Mouse (Mus musculus): Measurements from ENCODE around the gene Aebp2. TPM values are rescaled to one million over a fixed set of nuclear protein-coding genes. Genes with fewer than 3 reads are reported as not detected.

The Aebp2 gene
- total RNA-seq (2023), result 10 to 100 TPM; 26.2 to 29.2 TPM

GRCm38 (mm10) chr6:140622391-140623225 lies at the start of gene Aebp2:
Gene Aebp2 (plus strand): TSS chr6:140622663.

Other genes starting within 250 kb of the Aebp2 start
- gene Plekha5, start 198.6 kb upstream of the Aebp2 start, total RNA-seq (2023), result 1 to 10 TPM; 2.2 to 2.7 TPM
- not detected for gene Gm11077, start 106.6 kb downstream of the Aebp2 start, total RNA-seq (2023)